Mouse (Mus musculus) spleen, postnatal 4 days (tissue): ENCODE measurements at regions not wholly inside any gene's neighbourhood (a gene's known extent, or its start where the extent isn't known, plus 50 kb on each side); places are given as distances from the start of the nearest gene placed in this dataset.
A peak's percentile ranks its signal among the peaks of the same experiment; 100 is the strongest.

ENCODE experiments used
- DNase-seq, 2 experiments: peaks; one replicate each; pipeline ENCODE4 v3.0.0; 2022; ENCODE audit warnings: low spot score in 2 of 2

- DNase-seq, result no peak
Observed at GRCm38 (mm10) chr5:141054991-141055390, 54.6 kb upstream of the Card11 start.

DNA sequence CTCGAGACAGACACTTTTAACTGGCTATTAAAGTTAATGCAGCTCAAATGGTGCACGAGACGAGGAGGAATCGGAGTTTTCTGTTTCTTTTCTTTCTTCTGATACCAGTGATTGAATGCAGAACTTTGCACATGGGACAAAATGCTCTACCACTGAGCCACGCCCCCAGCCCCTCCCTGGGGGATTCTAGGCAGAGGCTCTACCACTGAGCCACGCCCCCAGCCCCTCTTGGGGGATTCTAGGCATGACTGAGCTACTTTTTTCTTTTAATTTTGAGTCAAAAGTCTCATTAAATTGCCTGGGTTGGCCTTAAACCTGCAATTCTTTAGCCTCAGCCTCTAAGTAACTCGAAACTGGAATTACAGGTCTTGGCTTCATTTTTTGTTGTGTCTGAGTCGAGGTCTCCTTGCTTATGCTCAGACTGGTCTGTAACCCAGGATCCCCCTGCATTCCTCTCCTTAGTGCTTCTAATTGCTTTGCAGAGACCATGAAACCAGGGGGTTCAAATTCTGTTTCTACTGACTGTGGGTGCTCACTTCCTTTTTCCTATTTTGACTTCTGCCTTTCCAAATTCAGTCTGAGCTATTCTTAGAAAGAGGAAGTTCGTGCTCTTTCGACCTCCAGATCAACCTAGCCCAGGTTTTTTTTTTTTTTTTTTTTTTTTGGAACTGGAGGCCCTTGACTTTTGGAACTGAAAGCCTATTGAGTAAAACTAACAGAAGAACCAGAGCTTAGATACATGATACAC is 55.4 kb upstream of the Card11 start:
- DNase-seq, result peak in 1 of 2 experiments; percentile 49

DNA sequence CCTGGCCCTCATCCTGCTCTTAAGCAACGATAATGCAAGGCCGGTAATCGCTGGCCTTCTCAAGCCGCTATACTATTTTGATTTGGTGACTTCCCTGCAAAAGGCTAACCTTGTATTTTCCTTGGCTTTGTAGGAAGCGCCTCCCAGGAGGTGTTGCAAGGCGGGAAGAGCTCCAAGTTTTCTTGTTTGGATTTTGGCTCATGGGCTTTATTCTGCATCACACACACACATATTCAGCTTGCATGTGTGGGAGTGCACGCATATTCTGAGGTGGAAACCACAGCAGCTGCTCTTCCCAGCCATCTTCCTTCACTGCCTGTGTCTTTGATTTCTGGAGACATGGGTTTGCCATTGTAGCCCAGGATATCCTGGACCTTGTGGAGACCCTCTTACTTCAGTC is 57.8 kb upstream of the Card11 start:
- DNase-seq, result no peak

DNA sequence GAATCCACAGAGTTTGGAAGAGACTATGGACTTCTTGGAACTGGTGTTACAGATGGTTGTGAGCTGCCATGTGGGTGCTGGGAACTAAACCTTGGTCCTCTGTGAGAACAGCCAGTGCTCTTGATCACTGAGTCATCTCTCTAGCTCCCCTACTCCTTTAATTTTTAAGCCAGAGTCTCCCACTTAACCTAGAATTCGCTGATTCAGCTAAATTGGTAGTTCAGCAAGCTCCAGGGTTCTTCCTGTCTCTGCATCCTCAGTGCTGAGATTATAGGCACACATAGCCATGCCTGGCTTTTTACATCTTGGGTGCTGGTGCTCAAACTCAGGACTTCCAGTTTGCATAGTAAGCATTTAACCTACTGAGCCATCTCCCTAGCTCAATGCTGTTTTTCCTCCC is 58.5 kb upstream of the Card11 start:
- DNase-seq, result no peak

- DNase-seq, result no peak
Observed at GRCm38 (mm10) chr5:141062144-141062543, 61.8 kb upstream of the Card11 start.

- no peak for DNase-seq
Observed at GRCm38 (mm10) chr5:141067561-141067960, 67.2 kb upstream of the Card11 start.

GRCm38 (mm10) chr5:141074457-141074856 is 74.1 kb upstream of the Card11 start:
- DNase-seq, result no peak

DNA sequence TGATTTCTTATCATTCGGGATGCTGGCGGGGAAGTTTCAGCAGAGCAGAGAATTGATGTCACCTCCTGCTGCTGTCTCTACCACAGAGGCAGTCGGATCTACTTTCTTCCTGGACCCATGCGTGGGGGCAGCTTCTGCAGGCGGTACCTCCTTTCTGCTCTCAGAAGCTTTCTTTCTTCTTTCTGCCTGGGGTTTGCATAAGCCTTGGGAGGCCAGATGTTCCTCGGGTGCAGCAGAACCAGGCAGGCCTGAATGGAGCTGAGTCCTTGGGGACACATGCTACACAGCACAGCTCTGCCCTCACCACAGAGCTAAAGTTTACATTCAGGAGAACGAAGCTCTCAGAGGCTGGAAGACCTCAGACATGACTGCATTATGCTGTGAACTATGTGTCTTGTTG is 75.8 kb upstream of the Card11 start:
- DNase-seq, result no peak

- no peak for DNase-seq
Observed at GRCm38 (mm10) chr5:141076942-141077341, 76.6 kb upstream of the Card11 start.

GRCm38 (mm10) chr5:141080896-141081295 is 80.5 kb upstream of the Card11 start:
- no peak for DNase-seq

GRCm38 (mm10) chr5:141084056-141084730 is 83.8 kb upstream of the Card11 start:
- DNase-seq, result peak in 1 of 2 experiments; percentile 22

- DNase-seq, result no peak
Observed at GRCm38 (mm10) chr5:141084746-141085145, 84.4 kb upstream of the Card11 start.

DNA sequence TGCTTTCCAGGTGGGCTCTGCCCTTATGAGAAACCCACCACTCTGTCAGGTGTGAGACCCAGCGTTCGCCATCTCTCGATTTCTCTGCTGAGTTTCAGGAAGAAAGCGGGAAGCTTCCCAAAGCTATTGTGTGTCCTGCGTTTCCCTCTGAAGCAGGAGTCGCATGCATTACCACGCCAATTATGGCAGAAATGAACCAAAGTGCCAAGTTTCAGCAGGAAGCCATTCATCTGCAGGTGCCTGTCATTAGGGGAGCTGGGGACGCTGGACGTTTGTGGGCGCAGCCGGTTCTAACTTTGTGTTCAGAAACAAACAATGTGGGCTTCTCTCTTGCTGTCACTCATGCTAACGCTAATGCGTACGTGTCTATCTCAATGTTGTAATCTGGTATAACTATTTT is 91.3 kb upstream of the Card11 start:
- no peak for DNase-seq

- peak; percentile 28 to 69 for DNase-seq
Observed at GRCm38 (mm10) chr5:141093641-141094040, 93.3 kb upstream of the Card11 start.

DNA sequence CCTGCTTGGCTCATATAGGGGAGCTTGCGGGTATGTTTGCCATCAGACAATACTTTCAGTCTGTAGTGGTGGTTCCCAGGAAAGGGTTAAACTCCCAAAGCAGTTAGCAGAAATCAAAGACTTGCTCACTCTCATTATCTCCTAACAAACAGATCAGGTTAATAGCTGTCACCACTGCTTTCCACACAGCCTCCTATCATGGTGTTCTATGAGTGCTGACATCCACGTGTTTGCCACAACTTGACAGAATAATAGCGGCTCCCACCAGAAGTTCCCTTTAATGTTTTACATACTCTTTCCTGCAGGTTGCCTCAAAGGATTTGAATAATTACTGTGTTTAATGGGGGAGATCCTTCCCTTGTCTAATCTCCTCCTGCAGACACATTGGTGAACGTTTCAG is 97.5 kb upstream of the Card11 start:
- no peak for DNase-seq

DNA sequence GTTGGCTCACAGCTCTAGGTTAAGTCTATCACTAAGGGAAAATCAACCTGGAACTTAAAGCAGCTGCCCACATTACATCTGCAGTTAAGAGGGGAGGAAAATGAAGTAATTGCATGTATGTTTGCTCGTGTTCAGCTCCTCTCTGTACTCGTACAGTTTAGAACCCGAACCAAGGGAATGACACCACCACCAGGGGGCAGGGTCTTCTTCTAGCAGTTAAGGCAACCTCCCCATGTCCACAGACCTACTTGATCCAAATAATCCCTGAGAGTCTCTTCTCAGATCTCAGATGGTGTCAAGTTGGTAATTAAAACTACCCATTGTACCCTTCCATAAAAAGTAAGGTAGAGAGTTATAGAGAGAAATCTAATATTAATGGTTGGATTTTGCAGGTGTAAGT is 111.3 kb upstream of the Card11 start:
- DNase-seq, result no peak

- no peak for DNase-seq
Observed at GRCm38 (mm10) chr5:141115273-141115904, 115.0 kb upstream of the Card11 start.

- DNase-seq, result no peak
Observed at GRCm38 (mm10) chr5:141115963-141116362, 115.6 kb upstream of the Card11 start.

- DNase-seq, result no peak
Observed at GRCm38 (mm10) chr5:141125870-141126269, 115.4 kb upstream of the Sdk1 start.

- DNase-seq, result no peak
Observed at GRCm38 (mm10) chr5:141126536-141126935, 114.8 kb upstream of the Sdk1 start.

DNA sequence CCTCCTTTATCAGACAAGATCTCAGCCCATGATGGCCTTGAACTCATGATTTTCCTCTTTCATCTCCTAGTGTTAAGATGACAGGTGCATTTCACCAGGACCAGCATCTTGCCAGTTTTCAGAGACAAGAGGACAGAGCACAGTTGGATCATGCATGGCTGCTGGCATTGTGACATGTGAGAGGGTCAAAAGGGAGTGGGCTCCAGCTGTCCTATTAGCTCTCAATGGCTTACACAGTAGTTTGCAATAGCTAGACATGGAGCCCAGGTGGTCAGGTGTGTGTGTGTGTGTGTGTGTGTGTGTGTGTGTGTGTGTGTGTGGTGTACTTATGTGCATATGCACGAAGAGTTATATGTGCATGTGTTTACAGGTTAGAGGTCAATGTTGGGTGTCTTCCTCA is 110.3 kb upstream of the Sdk1 start:
- DNase-seq, result no peak

DNA sequence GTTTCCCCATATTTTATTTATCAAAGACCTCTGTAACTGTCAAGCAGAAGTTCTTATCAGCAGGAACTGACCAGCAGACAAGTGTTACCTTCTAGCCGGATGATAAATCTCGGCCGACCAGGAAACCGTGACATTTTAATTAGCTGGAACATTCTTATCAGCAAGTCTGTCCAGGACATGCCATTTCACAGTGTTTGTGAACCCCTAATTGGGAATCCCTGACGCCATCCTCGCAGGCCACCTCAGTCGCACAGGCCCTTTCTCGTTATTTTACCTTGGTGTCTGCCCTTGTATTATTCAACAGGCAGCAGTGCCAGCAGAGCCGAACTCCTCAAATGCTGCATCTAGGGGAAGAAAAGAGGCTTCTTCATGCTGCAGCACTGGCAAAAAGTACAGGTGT is 109.4 kb upstream of the Sdk1 start:
- DNase-seq, result peak in 1 of 2 experiments; percentile 8

GRCm38 (mm10) chr5:141136239-141136638 is 105.1 kb upstream of the Sdk1 start:
- DNase-seq, result peak in 1 of 2 experiments; percentile 6
